Mouse (Mus musculus) heart, postnatal 25 days (tissue): ENCODE results near the gene Sdk1. TPM values are rescaled to one million over a fixed set of nuclear protein-coding genes. Genes with fewer than 3 reads are reported as not detected.

Source experiments
- DNase-seq: peaks from one replicate; pipeline ENCODE4 v3.0.0; 2022; ENCODE audit warnings: low spot score
- intact Hi-C: fragments of 180-260 bp; cut with DNase I; formaldehyde crosslinking; loops from one replicate; pipeline ENCODE4 v1.15.1; 2025
- total RNA-seq, 2 experiments: library from RNA; stranded (reverse); gene quantifications; 2 replicates each; pipeline ENCODE4 v1.2.3; 2021

Sdk1 gene
- total RNA-seq, 2 experiments from 2014 or later, result 1.5 to 2.2 TPM

- intact Hi-C loops, result no loop called here
- no peak for DNase-seq
Observed at GRCm38 (mm10) chr5:141852175-141852574, 610.9 kb downstream of the Sdk1 start.

GRCm38 (mm10) chr5:141856447-141856846 is 615.2 kb downstream of the Sdk1 start:
- no peak for DNase-seq
- intact Hi-C loops, result no loop called here

GRCm38 (mm10) chr5:141857781-141858180 is 616.5 kb downstream of the Sdk1 start:
- intact Hi-C loops, result no loop called here
- no peak for DNase-seq

- DNase-seq, result no peak
- intact Hi-C loops, result no loop called here
Observed at GRCm38 (mm10) chr5:141858406-141859160, 617.3 kb downstream of the Sdk1 start.

- no peak for DNase-seq
- intact Hi-C loops, result no loop called here
Observed at GRCm38 (mm10) chr5:141866042-141866441, 624.8 kb downstream of the Sdk1 start.

- DNase-seq, result no peak
- intact Hi-C loops, result no loop called here
Observed at GRCm38 (mm10) chr5:141873751-141874150, 632.5 kb downstream of the Sdk1 start.

- no peak for DNase-seq
- intact Hi-C loops, result no loop called here
Observed at GRCm38 (mm10) chr5:141880661-141881060, 639.4 kb downstream of the Sdk1 start.

- DNase-seq, result no peak
- intact Hi-C loops, result no loop called here
Observed at GRCm38 (mm10) chr5:141884111-141884647, 642.9 kb downstream of the Sdk1 start.

GRCm38 (mm10) chr5:141886006-141886405 is 644.7 kb downstream of the Sdk1 start:
- intact Hi-C loops, result no loop called here
- no peak for DNase-seq

- DNase-seq, result no peak
- intact Hi-C loops, result no loop called here
Observed at GRCm38 (mm10) chr5:141889766-141890165, 648.5 kb downstream of the Sdk1 start.

- intact Hi-C loops, result no loop called here
- DNase-seq, result no peak
Observed at GRCm38 (mm10) chr5:141896402-141896801, 655.1 kb downstream of the Sdk1 start.

GRCm38 (mm10) chr5:141897481-141897880 is 656.2 kb downstream of the Sdk1 start:
- intact Hi-C loops, result no loop called here
- no peak for DNase-seq

- intact Hi-C loops, result no loop called here
- DNase-seq, result no peak
Observed at GRCm38 (mm10) chr5:141899751-141900150, 658.5 kb downstream of the Sdk1 start.

- intact Hi-C loops, result no loop called here
- DNase-seq, result no peak
Observed at GRCm38 (mm10) chr5:141902544-141903250, 661.4 kb downstream of the Sdk1 start.

- no peak for DNase-seq
- intact Hi-C loops, result no loop called here
Observed at GRCm38 (mm10) chr5:141910444-141910843, 669.2 kb downstream of the Sdk1 start.

GRCm38 (mm10) chr5:141910886-141911285 is 669.6 kb downstream of the Sdk1 start:
- intact Hi-C loops, result no loop called here
- no peak for DNase-seq

GRCm38 (mm10) chr5:141912881-141913280 is 671.6 kb downstream of the Sdk1 start:
- no peak for DNase-seq
- intact Hi-C loops, result no loop called here

GRCm38 (mm10) chr5:141916954-141917353 is 675.7 kb downstream of the Sdk1 start:
- peak; percentile 19 for DNase-seq
- intact Hi-C loops, result no loop called here

- no peak for DNase-seq
- intact Hi-C loops, result no loop called here
Observed at GRCm38 (mm10) chr5:141939000-141939399, 697.7 kb downstream of the Sdk1 start.

GRCm38 (mm10) chr5:141940636-141941035 is 699.3 kb downstream of the Sdk1 start:
- DNase-seq, result no peak
- intact Hi-C loops, result no loop called here

- DNase-seq, result no peak
- intact Hi-C loops, result no loop called here
Observed at GRCm38 (mm10) chr5:141950791-141951190, 709.5 kb downstream of the Sdk1 start.
